Mouse (Mus musculus): ENCODE results near the gene Zbtb14.

The Zbtb14 gene
- long read RNA-seq, experiment 1, full-length matches to known transcripts, result 5 of 6 reads
- long read RNA-seq, experiment 1, partial matches to known transcripts, result 0 of 6 reads
- long read RNA-seq, experiment 1, other reads (novel, unspliced or antisense), result 1 of 6 reads
- long read RNA-seq, experiment 2, full-length matches to known transcripts, result 3 of 4 reads
- long read RNA-seq, experiment 2, partial matches to known transcripts, result 0 of 4 reads
- long read RNA-seq, experiment 2, other reads (novel, unspliced or antisense), result 1 of 4 reads

DNA sequence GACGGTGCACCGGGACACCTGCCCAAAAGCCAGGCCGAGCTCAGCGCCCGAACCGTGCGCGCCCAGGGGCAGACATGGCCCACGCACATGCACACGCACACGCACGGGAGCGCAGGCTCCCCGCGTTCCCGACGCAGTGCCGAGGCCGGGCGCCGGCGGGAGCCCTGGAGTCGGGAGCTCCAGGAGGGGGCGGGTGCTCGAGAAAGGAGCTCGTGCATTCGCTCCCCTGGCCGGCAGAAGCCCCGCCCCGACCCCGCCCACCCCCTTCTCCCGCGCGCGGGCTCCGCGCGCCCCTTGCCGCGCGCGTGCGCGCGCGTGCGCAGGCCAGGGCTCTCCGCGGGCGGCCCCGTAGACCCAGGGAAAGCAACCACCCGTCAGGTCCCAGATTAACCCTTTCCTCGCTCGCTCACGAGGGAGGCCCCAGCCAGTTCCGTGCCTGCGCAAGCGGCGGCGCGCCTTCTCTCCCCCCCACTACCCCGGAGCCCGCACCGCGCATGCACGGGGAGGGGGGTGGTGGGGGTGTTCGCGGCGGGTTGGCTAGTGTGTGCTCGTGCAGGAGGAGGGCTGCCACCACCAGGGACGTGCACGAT is at the start of gene Zbtb14:
Gene Zbtb14 (plus strand): TSS at position 540 of the 590 bp plus-strand sequence.
- intact Hi-C loops (cut with DNase I), result no loop called here

DNA sequence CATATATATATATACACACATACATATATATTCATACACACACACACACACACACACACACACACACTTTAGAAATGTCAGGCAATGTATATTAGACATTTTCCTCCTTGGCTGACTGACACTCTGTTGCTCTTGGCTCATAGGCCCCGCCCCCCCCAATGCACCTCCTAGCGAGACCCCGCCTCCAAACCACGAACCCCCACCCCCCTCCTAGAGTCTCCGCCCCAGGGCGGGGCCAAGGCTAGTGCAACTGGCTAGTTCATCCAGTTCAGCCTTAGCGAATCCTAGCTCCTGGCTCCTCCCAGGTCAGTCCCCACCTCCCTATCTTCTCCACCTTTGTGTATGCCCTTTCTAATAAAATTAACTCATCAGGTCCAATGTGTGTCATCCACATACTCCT is 36.8 kb upstream of the Zbtb14 start:
- intact Hi-C loops (cut with DNase I), result no loop called here

DNA sequence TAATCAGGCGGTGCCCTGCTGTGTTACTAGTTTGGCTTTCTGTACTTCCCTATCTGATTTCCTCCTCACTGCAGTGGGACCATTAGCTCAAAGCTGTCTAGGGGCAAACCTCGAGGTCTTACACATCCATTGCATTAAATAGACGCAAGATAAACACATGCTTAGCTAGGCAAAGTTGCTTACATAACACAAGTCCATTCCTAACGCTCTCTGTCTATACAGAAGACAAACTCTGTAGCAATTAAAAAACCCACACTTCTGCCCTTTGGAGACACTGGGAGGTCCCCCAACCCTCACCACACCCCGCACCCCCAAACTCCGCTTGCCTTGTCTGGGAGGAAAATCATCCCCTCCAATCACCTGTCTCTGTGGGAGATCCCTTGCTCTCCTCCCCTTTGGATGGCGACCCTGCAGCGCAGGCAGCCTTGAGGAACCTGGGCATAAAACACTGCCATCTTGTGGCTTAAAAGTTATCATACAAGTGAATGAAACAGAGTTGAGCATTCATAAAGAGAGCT is 33.8 kb upstream of the Zbtb14 start:
- intact Hi-C loops (cut with DNase I), result no loop called here

DNA sequence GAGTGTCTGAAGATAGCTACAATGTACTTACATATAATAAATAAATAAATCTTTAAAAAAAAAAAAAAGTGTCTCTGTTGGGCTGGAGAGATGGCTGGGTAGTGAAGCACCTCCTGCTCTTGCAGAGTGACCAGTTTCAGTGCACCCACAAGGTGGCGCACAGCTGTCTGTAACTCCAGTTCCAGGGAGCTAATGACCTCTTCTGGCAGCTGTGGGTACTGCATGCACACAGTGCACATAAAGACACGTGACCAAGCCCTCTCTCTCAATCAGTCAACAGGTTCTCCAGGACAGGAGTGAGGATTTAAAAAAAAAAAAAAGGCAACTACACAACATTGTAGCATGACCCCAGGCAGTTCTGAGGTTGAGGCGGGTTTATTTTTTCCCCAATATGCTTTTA is 17.8 kb upstream of the Zbtb14 start:
- intact Hi-C loops (cut with DNase I), result no loop called here

DNA sequence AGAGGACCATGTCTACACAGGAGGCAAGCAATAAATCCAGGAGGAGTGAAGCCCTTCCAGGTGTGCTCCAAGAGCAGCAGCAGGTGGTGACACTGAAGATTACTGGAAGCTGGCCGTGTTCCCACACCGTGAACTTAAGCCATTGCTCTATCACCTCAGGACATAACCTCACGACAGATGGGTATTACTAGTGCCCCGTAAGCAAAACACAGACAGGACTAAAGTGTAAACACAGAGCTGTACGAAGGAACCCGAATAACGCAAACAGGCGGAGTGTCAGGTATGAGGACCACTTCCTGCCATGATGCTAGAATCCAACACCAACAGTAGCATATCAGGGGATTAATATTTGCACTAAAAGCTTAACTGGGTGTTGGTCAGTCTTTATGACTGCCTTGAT is 2.0 kb upstream of the Zbtb14 start:
- intact Hi-C loops (cut with DNase I), result no loop called here

DNA sequence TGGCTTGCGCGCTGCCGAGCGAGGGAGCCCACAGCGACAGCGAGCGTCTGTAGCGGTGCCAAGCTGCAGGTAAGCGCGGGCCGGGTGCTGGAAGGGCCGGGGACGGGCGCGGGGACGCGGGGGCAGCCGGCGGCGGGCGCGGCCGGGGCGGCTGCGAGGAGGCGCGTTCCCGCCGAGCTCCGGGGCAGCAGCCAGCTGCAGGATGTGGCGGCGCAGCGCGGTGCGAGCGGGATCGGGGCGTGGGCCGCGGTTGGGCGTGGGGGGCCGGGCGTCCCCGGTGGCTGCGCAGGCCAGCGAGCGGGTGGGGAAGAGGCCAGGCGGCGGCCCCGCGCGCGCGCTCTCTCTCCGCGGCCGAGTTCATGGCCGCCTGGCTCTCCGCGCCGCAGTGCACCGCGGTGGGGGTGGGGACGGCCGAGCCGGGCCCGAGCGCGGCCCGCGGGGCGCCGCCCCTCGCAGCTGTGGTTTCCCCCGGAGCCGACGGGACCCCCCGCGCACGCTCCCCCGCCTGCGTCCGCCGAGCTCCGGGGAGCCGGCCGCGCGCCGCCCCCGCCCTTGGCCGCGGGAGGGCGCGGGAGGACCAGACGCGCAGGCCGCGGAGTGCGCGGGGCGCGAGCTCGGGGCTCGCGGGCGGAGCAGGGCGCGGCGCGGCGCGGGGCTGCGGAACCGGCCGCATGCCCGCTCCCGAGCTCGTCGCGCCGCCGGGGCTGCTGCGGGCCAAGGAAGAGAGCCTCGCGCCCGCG is 521 bp downstream of the Zbtb14 start:
- intact Hi-C loops (cut with DNase I), result no loop called here

DNA sequence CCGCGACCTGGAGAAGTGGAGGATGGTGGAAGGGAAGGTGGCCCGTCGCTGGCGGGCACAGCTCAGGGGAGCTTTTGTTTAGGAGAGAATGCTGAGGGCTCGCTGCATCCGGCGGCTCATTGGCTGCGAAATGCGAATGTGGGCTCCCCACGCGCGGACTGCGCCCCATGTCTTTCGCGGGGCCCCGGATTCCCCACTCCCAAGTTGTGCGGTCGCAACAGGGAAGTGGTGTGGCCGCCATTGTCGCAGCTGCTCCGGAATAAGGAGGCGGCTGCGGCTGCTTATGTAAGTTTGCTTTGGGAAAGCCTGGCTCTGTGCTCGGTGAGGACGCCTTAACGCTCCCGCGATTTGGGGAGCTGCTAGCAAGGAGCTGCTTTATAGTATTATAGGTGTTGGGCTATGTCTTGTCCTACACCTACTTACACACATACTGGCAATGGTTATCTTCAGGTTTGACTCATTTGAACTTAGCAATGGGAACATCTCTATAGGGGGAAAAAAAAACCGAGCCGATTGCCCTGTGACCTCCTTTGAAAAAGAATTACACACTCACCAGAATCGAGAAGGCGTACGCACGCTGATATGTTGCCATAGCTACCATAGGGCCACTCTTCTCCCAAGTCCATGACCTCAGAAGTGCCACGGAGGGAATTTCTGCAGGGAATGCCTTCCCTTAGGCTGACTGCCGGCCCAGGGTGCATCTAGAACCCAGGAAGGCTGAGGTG is 1.3 kb downstream of the Zbtb14 start:
- intact Hi-C loops (cut with DNase I), result loop anchor here (2.0 kb wide), 1 partner anchor 33 kb away; no protein-coding TSS in a partner anchor

DNA sequence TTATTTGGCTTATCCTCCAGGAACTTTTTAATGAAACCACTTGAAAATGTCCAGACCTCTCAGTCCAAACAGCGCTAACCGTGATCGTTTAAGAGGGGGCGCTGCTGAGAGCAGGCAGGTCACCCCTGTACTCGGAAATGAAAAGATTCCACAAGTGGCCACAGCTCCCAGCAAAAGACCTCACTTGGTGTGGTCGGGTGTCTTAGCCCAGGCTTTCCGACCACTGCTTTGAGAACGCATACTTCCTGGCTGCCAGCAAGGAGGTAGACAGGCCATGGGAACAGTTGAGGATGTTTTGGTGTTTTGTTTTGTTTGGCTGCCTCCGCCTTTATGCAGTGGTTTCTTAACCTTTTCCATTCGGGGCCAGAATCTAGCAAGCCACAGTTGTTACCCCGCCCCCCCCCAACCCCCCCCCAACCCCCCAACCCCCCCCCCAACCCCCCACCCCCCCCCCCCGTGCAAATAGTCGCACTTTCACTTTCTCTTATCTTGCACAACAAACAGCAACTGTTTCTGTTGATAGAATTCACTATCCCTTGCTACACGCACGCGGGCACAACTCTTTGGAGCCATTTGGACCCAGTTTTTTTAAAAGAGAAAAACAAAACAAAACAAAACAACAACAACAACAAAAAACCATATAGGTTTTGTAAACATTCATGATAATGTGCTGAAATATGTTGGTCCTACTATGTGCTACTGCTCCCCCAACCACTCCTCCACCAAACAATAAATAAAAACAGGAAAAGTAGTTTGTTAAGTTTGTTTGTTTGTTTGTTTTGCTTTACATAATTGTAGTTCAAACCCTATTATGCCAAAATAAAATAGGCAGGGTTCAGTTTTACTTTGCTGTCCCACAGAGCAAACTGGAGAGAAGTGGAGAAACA is 13.5 kb downstream of the Zbtb14 start:
- intact Hi-C loops (cut with DNase I), result no loop called here

DNA sequence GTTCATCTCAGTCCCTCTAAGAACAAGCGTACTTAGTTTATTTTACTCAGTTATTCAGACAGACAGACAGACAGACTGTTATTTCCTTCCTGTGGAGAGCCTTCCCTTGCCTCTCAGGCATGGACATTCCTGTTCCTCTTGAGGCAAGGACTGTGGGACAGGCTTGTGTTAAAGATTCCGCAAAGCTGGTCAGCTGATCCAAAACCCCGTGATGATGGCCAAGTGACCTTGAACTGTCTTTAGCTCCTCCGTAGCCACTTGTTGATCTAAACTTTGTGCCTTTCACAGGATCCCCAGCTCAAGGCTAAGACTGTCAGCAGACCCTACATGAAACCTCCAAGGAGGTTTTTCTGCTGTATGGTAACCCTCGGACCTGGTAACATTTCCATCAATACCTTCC is 14.3 kb downstream of the Zbtb14 start:
- intact Hi-C loops (cut with DNase I), result no loop called here

DNA sequence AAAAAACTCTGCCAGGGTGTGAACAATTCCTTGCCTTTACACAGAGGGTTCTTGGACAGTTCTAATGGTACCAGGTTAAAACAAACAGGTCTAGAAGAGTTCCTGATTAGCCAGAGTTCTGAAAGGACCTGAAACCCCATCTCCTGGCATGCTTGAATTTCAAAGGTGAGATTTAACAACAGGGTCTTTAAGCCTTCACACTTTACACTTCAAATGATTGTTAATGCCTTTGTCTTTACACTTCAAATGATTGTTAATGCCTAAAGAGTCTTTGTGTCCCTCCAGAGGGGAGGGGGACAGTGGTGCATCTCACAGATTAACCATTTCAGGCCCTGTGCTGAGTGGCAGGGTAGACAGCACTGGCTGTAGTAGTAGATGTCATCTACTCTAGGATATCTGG is 15.2 kb downstream of the Zbtb14 start:
- intact Hi-C loops (cut with DNase I), result no loop called here

DNA sequence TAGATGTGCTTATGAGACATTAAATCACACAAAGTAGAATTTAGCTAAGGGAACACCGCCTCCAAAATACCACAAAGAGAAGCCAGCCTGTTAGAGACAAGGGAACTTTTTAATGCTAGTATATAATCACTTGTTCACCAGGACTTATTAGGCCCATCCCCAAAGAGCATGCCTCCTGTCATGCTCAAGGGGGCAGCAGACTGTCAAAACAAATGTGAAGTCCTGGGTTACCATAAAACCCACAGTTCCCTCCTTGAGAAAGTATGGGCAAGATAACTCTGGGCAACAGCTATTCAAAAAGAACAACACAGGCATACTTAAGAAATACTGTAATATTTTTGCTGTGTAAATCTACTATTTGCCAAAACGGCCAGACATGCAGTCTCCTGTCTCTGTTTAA is 18.3 kb downstream of the Zbtb14 start:
- intact Hi-C loops (cut with DNase I), result no loop called here

DNA sequence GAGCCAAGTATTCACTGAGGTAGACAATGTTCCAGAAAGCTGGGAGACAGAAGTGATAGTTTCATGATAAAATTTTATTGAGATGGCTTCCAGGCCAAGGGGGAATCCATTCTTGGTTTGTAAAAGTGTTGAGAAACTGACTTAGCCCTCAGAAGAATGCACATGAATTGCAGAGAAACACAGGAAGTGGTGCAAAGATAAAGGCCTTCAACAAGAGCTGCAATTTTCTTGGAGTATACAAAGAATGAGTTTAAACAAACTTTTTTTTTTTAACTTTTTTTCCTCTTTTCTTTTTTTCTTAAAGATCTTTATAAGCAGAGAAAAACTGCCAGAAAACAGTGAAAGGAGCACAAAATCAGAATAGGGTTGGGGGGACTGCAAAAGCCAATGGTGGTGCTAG is 33.3 kb downstream of the Zbtb14 start:
- intact Hi-C loops (cut with DNase I), result loop anchor here (2.0 kb wide), 1 partner anchor 31 kb away; no protein-coding TSS in a partner anchor

DNA sequence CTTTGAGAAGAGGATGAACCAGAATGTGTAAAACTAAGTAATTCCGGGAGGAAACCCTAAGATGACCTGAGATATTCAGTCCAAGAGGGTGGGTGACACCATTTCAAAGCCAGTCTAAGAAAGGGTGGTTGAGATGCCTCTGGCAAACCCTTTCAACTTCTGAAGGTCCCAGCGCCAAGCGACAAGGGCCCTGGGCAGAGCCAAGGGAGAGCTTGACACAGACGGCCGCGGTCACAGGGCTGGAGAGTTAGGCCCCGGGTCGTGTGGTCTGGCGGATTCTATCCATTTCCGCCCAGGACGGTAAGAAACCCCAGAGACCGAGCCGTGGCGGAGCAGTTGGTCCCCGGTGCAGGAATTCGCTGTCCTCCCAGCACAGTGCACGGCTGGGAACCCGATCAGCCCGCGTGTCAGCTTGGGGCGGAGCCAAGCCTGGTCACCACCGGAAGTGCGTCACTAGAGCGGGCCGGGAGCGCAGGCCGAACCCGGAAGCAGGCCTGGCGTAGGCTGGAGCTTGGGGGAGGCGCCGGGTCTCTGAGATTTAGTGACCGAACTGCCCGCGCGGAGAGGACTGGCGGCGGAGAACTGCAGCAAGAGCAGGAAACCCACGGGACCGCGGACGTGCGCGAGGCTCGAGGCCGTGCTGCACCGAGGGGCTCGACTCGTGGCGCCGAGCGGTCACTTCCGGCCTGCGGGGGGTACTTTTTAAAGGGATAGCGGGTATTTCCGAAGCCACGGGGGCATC is 34.2 kb downstream of the Zbtb14 start:
- intact Hi-C loops (cut with DNase I), result loop anchor here (2.0 kb wide), 1 partner anchor 32 kb away; no protein-coding TSS in a partner anchor

DNA sequence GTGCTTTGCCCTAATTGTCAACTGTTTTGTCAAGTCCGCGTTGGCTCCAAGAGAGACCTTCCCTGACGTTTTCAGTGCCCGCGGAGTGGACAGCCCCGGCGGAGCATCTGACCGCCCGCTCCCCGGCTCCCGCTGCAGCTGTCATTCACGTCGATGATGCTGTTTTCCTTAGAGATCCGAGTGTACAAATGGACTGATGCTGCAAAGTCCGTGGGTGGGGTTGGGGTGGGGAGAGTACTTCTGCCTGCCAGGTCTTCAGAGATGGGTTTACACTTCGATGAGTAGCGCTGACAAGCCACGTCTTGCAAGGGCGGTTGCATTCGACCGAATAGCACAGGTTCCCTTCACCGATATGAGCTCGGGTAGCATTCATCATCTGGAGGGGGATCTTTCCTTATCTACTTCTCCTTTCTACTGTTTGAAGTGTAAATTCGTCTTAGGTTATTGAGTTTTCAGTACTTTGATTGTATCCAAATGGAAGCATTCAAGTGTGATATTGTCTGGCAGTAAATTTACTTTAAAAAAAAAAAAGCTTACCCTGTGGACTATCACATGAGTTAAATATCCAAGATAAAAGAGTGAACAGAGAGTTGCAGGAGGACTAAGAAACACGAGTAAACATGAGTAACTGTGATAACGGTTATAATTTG is 35.0 kb downstream of the Zbtb14 start:
- intact Hi-C loops (cut with DNase I), result loop anchor here (2.0 kb wide), 1 partner anchor 33 kb away; no protein-coding TSS in a partner anchor

DNA sequence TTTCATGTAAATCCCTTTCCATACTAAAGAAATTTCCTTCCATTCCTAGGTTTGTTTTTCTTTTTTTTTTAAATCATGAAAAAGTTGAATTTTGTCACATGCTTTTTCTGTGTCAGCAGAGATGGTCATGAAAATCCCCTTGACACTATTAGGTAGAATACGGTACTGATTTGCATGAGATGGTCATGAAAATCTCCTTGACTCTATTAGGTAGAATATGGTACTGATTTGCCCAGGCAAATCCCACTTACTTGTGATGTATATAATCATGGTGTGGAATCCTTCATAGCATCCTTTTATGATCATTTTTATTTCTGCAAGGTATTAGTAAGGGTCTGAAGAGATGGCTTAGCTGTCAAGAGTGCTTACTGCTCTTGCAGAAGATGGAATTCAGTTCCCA is 38.7 kb downstream of the Zbtb14 start:
- intact Hi-C loops (cut with DNase I), result no loop called here

DNA sequence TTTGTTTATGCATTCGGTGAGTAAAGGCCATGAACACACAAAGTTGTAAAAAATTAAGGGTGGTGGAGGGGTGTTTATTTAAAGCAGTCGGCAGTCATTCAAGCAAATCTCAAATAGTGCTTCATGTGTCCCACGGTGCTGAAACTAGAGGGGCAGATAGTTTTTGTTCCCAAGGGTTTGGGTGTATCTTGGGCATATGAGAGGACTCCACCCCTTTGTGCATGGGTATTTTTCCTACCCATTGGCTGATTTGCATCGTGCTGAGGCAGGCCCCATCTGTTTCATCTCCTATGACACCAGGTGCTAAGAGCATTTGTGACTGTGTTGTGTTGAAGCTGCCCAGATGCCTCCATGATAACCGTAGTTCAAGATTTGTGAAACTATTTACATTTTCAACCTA is 55.0 kb downstream of the Zbtb14 start:
- intact Hi-C loops (cut with DNase I), result no loop called here

DNA sequence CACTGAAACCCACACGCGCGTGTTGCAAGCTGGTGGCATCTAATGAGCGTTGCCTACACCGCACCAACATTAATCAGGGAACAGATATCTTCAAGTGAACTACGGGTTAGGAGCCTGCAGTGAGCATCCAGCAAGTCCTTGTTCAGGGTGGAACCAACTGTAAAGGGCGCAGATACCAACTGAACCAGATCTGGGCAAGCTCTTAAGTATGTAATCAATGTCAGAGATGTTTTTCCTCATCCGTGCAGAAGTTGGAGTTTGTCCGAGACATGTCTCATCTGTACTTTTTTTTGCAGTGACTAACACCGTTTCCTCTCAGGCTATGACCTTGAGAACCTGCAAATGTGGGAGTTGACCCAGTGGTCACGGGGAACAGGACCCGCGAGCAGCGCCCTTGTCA is 55.6 kb downstream of the Zbtb14 start:
- intact Hi-C loops (cut with DNase I), result no loop called here

DNA sequence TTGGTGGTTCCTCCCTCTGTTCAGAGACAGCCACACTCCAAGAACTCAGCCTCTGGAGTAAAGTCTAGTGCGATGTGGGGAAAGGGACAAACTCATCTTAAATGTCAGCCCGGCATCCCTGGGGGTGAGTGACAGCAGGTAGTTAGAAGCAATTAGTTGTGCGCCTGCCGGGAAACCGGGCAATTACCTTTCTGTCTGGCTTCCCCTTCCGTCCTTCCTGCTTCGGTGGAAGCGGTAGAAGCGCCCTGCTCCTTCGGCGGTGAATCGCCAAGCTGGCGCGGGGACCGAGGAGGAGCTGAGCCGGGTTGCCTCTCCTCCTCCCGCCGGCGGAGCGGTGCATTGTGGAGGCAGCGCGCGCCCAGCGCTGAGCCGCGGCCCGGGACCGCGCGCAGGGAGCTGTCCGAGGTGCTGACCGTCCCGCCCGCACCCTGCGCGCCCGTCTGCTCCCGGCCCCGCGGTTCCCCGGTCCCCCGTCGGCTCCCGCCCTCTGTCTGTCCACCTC is 56.2 kb downstream of the Zbtb14 start, which contains the start of gene Akain1:
Gene Akain1 (plus strand): TSS at position 337 of the 502 bp plus-strand sequence.
- intact Hi-C loops (cut with DNase I), result no loop called here

Data from adrenal gland (tissue).